Mouse (Mus musculus) embryonic facial prominence, embryonic 11.5 days (tissue): Measurements from ENCODE around the gene Gm45785. TPM values are rescaled to one million over a fixed set of nuclear protein-coding genes. Genes with fewer than 3 reads are reported as not detected.
A peak's percentile ranks its signal among the peaks of the same experiment; 100 is the strongest.

Experiments used
- ATAC-seq: fragments of 200-750 bp; cut with Nextera tagmentation; replicated peaks from 2 replicates; pipeline ENCODE4 v1.8.0; 2017; ENCODE audit warnings: low read depth; ENCODE audit not compliant: insufficient number of reproducible peaks, low FRiP score, low TSS enrichment
- DNase-seq: peaks from one replicate; pipeline ENCODE4 v3.0.0-alpha.2; 2015; ENCODE audit warnings: low spot score
- H3K27ac ChIP-seq: fragments of 300-500 bp; sonication (generic); replicated peaks from 2 replicates; pipeline ENCODE4 v1.5.1; 2014; ENCODE audit warnings: mild to moderate bottlenecking, low read depth, low read length, control low read depth
- H3K27me3 ChIP-seq: fragments of 300-500 bp; sonication (generic); 2 replicates; pipeline ENCODE4 v1.6.1; 2014; ENCODE audit warnings: mild to moderate bottlenecking, low read length, moderate library complexity, mixed read lengths; ENCODE audit not compliant: control insufficient read depth, insufficient read depth
- H3K36me3 ChIP-seq: fragments of 300-500 bp; sonication (generic); replicated peaks from 2 replicates; pipeline ENCODE4 v1.6.1; 2014; ENCODE audit warnings: low read depth, mild to moderate bottlenecking, low read length, moderate library complexity, mixed read lengths; ENCODE audit not compliant: control insufficient read depth, insufficient read depth
- H3K4me1 ChIP-seq: fragments of 300-500 bp; sonication (generic); 2 replicates; pipeline ENCODE4 v1.6.1; 2014; ENCODE audit warnings: low read length, mixed read lengths; ENCODE audit not compliant: control insufficient read depth, insufficient read depth
- H3K4me2 ChIP-seq: fragments of 300-500 bp; sonication (generic); 2 replicates; pipeline ENCODE4 v1.6.1; 2014; ENCODE audit warnings: low read depth, mild to moderate bottlenecking, control low read depth, low read length, moderate library complexity
- H3K4me3 ChIP-seq: fragments of 300-500 bp; sonication (generic); 2 replicates; pipeline ENCODE4 v1.5.1; 2014; ENCODE audit warnings: low read depth, low read length, control low read depth
- H3K9ac ChIP-seq: fragments of 300-500 bp; sonication (generic); replicated peaks from 2 replicates; pipeline ENCODE4 v1.6.1; 2014; ENCODE audit warnings: mild to moderate bottlenecking, control low read depth, low read length
- H3K9me3 ChIP-seq: fragments of 300-500 bp; sonication (generic); replicated peaks from 2 replicates; pipeline ENCODE4 v1.6.1; 2016; ENCODE audit warnings: mild to moderate bottlenecking, low read length, inconsistent platforms, mixed read lengths; ENCODE audit not compliant: control insufficient read depth
- WGBS: fragments of 180-500 bp; shearing (Covaris S2); extraction: QIAGEN DNeasy Blood & Tissue Kit; methylation state at CpG from one replicate; pipeline ENCODE4 v1.1.7; 2014; 5-methylcytosine and 5-hydroxymethylcytosine counted together
- polyA plus RNA-seq: library from polyadenylated mRNA; unstranded; fragments of >200 nt; fragmentation: Nextera tagmentation; extraction: Ambion mirVana; gene quantifications from 2 replicates; pipeline ENCODE4 v1.2.1, GENCODE M21; 2014

Gene Gm45785
- polyA plus RNA-seq, 1 experiment from 2014 or later = not detected

GRCm38 (mm10) chr7:140856785-140857549 is 836 bp upstream of the Gm45785 start, which contains the start of gene Ric8a:
Gene Ric8a, plus strand, starts transcription at chr7:140856957.
- peak within 1 kb of the TSS; percentile 66 for H3K27ac ChIP-seq
- WGBS = 0% methylated on average over 50 of the region's 50 CpGs
- H3K27me3 ChIP-seq = no peaks in the 10 kb centered on the region
- H3K4me3 ChIP-seq = peak within 1 kb of the TSS; percentile 74
- H3K9ac ChIP-seq = peak within 1 kb of the TSS; percentile 87
- H3K9me3 ChIP-seq = no peaks in the 10 kb centered on the region
- DNase-seq (peak; percentile 81), ATAC-seq (peak; percentile 81)
- peaks cover 15% of the 10 kb centered on the region for H3K36me3 ChIP-seq
- H3K4me1 ChIP-seq = peaks cover 2% of the 10 kb centered on the region
- H3K4me2 ChIP-seq = peak within 1 kb of the TSS; percentile 98

- no peak for DNase-seq
- H3K27me3 ChIP-seq = no peaks in the 10 kb centered on the region
- peak overlapping the region; percentile 98 for H3K4me2 ChIP-seq
- H3K9ac ChIP-seq = peak overlapping the region; percentile 87; the same call in 1 of the 2 replicates
- no peaks in the 10 kb centered on the region for H3K9me3 ChIP-seq
- H3K4me1 ChIP-seq = peaks cover 2% of the 10 kb centered on the region
- ATAC-seq = no peak
- peaks cover 13% of the 10 kb centered on the region for H3K36me3 ChIP-seq
- WGBS = 75% methylated on average over 9 of the region's 9 CpGs
- H3K27ac ChIP-seq = no peak overlapping the region
- H3K4me3 ChIP-seq = peak overlapping the region; percentile 74
Measured at GRCm38 (mm10) chr7:140855181-140855580, 950 bp downstream of the Gm45785 start.

- H3K9me3 ChIP-seq = no peaks in the 10 kb centered on the region
- no peak overlapping the region for H3K9ac ChIP-seq
- peaks cover 2% of the 10 kb centered on the region for H3K4me1 ChIP-seq
- WGBS = 92% methylated on average over 18 of the region's 18 CpGs
- no peak overlapping the region for H3K4me3 ChIP-seq
- DNase-seq = no peak
- no peak overlapping the region for H3K4me2 ChIP-seq
- H3K36me3 ChIP-seq = peaks cover 13% of the 10 kb centered on the region
- ATAC-seq = no peak
- H3K27ac ChIP-seq = no peak overlapping the region
- H3K27me3 ChIP-seq = no peaks in the 10 kb centered on the region
Measured at GRCm38 (mm10) chr7:140854483-140854882, 1.6 kb downstream of the Gm45785 start.

- H3K4me1 ChIP-seq = peaks cover 2% of the 10 kb centered on the region
- H3K4me2 ChIP-seq = no peak overlapping the region
- no peak overlapping the region for H3K9ac ChIP-seq
- H3K4me3 ChIP-seq = no peak overlapping the region
- H3K27me3 ChIP-seq = no peaks in the 10 kb centered on the region
- H3K27ac ChIP-seq = no peak overlapping the region
- no peak for ATAC-seq
- no peaks in the 10 kb centered on the region for H3K9me3 ChIP-seq
- peaks cover 13% of the 10 kb centered on the region for H3K36me3 ChIP-seq
- DNase-seq = no peak
- 88% methylated on average over 9 of the region's 9 CpGs for WGBS
Measured at GRCm38 (mm10) chr7:140853386-140853785, 2.7 kb downstream of the Gm45785 start.

- Histone ChIP-seq H3K4me1 (no peaks in the 10 kb centered on the region), H3K4me2 (no peak overlapping the region), H3K9ac (no peak overlapping the region), H3K9me3 (no peaks in the 10 kb centered on the region), H3K4me3 (no peak overlapping the region), H3K27ac (no peak overlapping the region), H3K36me3 (peaks cover 13% of the 10 kb centered on the region), H3K27me3 (no peaks in the 10 kb centered on the region)
- 95% methylated on average over 4 of the region's 4 CpGs for WGBS
- no peak for DNase-seq
- no peak for ATAC-seq
Measured at GRCm38 (mm10) chr7:140851916-140852315, 4.2 kb downstream of the Gm45785 start.

- Histone ChIP-seq H3K9ac (no peak overlapping the region), H3K27me3 (no peaks in the 10 kb centered on the region), H3K4me2 (no peak overlapping the region), H3K9me3 (no peaks in the 10 kb centered on the region), H3K36me3 (peaks cover 8% of the 10 kb centered on the region), H3K27ac (no peak overlapping the region), H3K4me3 (no peak overlapping the region), H3K4me1 (no peaks in the 10 kb centered on the region)
- ATAC-seq = no peak
- 91% methylated on average over 10 of the region's 10 CpGs for WGBS
- no peak for DNase-seq
Measured at GRCm38 (mm10) chr7:140848591-140848990, 7.5 kb downstream of the Gm45785 start.

GRCm38 (mm10) chr7:140847755-140848580 is 8.2 kb downstream of the Gm45785 start, which contains the start of gene Odf3:
Gene Odf3, plus strand, starts transcription at chr7:140847805.
- Histone ChIP-seq H3K36me3 (peaks cover 3% of the 10 kb centered on the region), H3K27me3 (no peaks in the 10 kb centered on the region), H3K9me3 (no peaks in the 10 kb centered on the region), H3K4me2 (no peak within 1 kb of the TSS), H3K9ac (no peak within 1 kb of the TSS), H3K4me1 (no peaks in the 10 kb centered on the region), H3K27ac (no peak within 1 kb of the TSS), H3K4me3 (no peak within 1 kb of the TSS)
- ATAC-seq = no peak
- 70% methylated on average over 11 of the region's 11 CpGs for WGBS
- no peak for DNase-seq

- Histone ChIP-seq H3K9me3 (no peaks in the 10 kb centered on the region), H3K27me3 (no peaks in the 10 kb centered on the region), H3K36me3 (no peaks in the 10 kb centered on the region), H3K4me3 (no peak overlapping the region), H3K4me1 (no peaks in the 10 kb centered on the region), H3K27ac (no peak overlapping the region), H3K4me2 (no peak overlapping the region), H3K9ac (no peak overlapping the region)
- 87% methylated on average over 10 of the region's 10 CpGs for WGBS
- DNase-seq (no peak), ATAC-seq (no peak)
Measured at GRCm38 (mm10) chr7:140846676-140847075, 9.5 kb downstream of the Gm45785 start.
